Mouse (Mus musculus): Measurements from ENCODE around the gene Hoxa10.
A peak's percentile ranks its signal among the peaks of the same experiment; 100 is the strongest.

Gene Hoxa10

DNA sequence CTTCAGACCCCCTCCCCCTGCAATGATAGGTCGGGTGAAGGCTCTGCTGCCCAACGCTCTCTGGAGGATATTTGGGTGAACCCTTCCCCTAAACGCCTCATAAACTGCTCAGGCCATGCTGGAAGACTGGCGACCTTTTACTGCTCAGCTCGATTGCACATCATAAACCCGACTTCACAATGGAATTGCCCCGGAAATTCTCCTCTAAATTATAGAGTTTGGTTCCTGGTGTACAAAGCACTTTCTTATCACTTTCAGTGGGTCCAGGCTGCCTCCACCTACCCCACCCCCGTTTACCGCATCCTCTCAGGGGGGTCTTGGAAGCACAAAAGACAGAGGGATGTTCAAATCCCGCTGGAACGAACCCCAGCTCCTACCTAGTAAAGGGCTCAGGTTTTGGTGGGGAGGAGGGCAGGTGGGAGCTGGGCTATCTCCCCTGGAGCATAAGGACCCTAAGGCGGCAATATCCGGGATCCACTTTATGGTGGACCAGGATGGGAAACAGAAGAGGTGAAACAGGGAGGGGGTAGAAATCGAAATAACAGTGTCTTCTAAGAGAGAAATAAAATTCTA is 21.9 kb downstream of the Hoxa10 start:
- no peak for DNase-seq (ENCODE audit: low spot score in 2 of 2)

DNA sequence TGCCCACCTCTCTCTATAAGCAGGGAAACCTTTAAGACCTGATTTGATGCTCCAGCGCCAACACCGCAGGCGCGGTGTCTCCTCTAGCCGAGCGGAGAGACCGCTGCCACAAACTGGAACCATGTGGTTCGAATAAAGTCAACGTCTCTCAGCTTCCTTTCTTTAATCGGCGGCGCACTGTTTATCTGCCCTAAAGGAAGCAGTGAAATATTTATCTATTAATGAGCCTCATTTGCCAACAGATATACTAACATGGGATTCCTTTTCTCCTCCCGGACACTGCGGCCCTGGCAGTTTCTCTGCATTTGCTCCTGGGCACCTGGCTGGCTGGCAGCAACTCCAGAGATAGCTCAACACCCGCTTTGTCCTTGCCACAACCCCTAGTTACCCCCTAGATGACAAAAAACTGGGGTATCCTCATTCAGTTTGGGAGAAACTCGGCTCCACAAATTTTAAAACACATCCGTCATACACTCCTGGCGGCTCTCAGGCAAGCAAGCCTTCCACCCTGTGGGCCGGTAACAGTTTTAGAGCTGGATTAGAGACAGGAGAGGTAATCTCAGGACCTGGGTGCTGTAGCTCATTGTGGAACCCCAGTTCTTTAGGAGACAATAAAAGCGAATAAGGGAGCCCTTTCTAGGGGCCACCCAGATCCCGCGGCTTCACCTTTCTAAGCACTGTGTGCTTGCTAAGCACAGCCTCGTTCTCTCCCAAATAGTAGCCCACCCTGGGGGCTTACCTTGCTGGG is 22.6 kb downstream of the Hoxa10 start:
- DNase-seq (ENCODE audit: low spot score in 2 of 2) = no peak

DNA sequence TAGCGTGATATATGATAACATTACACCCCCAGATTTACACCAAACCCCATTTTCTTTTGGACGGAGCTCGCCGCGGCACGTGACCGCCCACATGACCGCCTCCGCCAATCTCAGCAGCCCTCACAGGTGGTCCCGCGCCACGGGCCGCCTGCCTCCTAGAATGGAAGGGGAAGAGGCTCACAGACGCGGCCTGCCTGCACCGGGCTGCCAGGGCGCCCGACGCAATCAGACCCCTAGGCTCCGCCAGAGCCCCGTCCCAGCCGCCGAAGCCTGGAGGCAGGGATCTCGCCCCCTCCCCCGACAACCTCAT is 23.2 kb downstream of the Hoxa10 start:
- DNase-seq (ENCODE audit: low spot score in 2 of 2) = peak in 1 of 2 experiments; percentile 36

DNA sequence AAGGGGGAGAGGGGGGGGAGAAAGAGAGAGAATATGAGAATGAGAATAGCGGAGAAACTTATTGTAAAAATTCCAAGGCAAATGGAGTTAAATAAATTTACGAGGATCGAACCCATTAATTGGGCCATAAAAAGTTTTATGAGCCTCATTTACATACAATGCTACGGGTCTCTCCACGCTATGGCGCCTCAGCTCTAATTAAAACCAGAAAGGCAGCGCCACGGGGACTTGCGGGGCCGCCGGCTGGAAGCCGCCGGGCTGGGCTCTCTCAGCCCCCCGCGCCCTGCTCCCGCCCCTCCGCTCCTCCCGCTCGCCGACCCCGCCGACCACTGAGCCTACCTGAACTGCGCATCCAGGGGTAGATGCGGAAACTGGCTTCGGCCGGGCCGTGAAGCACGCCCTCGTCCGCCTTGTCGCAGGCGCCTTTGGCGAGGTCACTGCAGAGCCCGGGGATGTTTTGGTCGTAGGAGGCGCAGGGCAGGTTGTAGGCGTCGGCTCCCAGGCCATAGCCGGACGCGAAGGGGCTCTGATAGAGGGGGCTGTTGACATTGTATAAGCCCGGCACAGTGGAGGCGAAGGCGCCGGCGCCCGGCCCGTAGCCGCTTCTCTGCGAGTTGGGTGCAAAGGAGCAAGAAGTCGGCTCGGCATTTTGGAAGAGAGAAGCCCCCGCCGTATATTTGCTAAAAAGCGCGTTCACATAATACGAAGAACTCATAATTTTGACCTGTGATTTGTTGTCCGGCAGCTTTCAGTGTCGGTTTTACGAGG is 23.8 kb downstream of the Hoxa10 start:
- DNase-seq (ENCODE audit: low spot score in 2 of 2) = no peak

DNA sequence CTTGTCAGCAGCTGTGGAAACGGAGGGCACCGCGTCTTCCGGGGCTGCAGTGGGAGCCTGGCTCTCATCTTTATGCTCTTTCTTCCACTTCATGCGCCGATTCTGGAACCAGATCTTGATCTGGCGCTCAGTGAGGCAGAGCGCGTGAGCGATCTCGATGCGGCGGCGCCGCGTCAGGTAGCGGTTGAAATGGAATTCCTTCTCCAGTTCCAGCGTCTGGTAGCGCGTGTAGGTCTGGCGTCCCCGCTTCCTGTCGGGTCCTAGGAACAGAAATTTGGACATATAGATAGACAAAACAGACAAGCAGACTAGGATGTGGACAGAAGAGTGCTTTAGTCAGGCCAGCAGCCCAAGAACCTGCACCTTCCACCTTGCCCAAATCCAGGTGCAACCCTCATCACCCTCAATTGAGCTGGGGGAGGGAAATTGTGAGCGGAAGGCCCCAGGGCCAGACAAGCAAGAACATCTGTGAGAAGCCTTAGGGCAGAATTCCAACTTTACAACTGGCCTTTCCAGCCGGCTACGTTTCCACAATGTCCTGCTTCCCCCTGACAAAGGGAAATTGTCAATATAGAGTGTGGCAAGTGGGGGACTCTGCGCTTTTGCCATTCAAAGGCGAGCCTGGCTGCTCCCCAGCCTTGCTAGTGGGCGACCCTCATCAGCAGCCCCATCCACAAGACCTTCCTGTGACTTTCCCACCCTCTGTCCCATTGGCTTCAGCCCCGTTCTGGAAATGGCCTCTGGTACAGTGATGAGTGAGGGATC is 24.7 kb downstream of the Hoxa10 start:
- DNase-seq (ENCODE audit: low spot score in 2 of 2) = no peak

DNA sequence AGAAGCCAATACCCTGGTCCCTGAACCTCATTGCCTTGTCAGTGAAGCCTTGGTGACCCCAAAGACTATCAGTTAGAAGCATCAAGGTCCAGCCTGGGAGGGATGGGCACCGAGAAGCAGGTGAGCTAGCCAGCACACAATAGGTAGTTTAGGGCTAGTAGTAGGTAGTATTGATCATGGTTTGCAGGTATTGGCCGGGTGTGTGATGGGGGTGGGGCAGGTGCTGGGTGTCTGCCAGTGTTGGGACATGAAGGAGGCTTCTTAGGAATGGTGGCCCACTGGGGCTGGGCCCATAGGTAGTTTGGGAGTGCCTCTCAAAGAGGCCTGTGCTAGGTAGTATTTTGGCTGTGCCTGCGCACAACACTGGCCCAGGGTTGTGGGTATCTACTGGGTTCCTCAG is 25.6 kb downstream of the Hoxa10 start:
- no peak for DNase-seq (ENCODE audit: low spot score in 2 of 2)

DNA sequence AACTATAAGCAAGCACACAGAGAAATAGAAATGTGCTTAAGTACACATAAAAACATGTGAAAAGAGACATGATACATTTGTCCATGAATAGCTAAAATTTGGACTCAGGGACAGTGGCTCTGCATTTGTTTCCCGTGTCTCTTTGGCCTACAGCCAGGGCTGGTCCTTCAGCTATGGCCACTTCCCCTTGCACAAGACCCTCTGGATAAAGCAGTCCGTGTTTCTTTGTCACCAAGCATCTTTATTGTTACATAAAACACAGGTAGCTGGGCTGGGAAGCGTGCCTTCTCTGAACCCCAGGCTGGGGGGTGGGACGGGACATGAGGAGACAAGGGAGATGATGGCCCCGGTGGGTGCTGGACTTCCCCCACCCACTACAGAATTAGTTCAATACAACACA is 26.4 kb downstream of the Hoxa10 start:
- DNase-seq (ENCODE audit: low spot score in 2 of 2) = no peak

DNA sequence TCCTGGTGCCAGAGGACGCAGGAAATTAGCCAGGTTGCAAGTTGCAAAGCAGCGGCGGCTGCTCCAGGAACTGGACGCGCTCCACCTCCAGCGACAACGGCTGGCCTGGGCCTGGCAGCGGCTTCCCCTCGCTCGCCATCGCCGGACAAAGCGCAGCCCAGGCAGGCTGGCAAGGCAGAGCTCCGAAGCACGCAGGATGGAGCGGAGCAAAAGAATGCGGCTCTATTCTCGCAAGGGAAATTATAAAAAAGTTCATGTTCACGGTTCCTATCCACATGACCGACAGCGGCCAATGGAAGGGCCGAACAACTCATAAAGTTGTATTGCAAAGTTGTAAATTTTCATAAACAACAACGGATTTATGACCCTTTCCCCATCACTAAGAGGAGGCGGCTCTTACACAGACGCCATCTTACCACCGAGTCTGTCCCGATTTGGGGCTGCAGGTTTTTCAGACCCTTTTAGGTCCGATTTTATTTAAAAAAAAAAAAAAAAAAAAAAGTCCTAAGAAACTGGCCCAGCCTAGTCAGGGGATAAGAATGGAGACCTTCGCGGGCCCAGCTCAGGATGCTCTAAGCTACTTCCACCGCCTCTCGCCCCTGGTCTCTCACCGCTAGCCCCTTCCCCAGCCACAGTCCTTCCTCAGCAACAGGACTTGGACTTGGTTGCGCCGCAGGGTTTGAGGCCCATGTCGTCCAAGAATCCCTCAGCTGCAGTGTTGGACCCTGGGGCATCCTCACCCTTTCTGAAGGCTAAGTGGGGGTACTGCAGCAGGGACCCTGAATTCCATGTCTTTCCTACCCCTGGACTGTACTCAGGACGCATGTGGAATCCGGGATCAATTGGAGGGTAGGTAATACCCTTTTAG is 27.3 kb downstream of the Hoxa10 start, which contains the start of the genes Hoxa3 and Gm28308:
TSS of gene Hoxa3 (minus strand) at position 218 of the 868 bp plus-strand sequence.
TSS of gene Gm28308 (minus strand) at position 221 of the 868 bp plus-strand sequence.
- no peak for DNase-seq (ENCODE audit: low spot score in 2 of 2)

DNA sequence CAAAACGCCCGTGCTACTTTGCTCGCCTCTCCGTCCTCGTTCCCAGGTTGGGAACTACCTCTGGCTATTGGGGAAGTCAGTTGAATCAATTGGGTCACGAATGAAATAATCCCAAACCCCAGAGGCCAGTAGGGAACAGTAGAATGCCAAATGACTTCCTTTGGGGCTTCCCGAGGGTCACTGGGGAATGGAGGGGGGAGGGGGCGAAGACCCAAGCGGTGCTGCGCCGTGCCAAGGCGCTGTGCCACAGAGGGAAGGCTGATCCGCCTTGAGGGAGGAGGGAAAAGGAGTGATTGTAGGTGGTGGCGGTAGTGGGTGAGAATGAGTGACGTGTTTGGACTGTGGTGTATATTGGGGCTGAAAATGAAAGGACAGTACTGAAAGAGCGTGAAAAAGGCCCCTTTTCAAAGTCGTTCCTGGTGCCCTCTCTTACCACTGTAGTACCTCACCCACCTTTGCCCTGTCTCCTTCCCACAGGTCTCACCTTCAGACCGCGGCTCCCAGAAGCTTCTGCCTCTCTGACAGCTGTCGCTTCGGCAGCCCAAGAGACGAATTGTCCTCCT is 28.0 kb downstream of the Hoxa10 start:
- no peak for DNase-seq (ENCODE audit: low spot score in 2 of 2)

DNA sequence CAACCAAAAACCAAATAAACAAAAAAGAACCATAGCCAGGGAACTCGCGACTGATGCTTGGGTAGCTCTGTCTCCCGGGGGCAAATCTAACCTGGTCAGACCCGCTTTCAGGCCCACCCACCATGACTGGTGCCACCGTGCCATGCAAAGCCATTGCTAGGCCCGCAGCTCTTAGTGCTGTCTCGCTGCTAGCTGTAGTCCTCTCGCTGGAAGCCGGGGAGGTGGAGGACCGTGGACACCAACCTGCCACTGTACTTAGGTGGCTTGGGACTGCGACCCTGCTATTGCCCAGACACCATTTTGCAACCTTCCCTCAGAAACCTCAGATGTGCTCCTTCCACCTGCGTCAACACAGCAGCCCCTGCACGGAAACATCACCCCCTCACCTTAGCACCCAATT is 28.7 kb downstream of the Hoxa10 start:
- no peak for DNase-seq (ENCODE audit: low spot score in 2 of 2)

DNA sequence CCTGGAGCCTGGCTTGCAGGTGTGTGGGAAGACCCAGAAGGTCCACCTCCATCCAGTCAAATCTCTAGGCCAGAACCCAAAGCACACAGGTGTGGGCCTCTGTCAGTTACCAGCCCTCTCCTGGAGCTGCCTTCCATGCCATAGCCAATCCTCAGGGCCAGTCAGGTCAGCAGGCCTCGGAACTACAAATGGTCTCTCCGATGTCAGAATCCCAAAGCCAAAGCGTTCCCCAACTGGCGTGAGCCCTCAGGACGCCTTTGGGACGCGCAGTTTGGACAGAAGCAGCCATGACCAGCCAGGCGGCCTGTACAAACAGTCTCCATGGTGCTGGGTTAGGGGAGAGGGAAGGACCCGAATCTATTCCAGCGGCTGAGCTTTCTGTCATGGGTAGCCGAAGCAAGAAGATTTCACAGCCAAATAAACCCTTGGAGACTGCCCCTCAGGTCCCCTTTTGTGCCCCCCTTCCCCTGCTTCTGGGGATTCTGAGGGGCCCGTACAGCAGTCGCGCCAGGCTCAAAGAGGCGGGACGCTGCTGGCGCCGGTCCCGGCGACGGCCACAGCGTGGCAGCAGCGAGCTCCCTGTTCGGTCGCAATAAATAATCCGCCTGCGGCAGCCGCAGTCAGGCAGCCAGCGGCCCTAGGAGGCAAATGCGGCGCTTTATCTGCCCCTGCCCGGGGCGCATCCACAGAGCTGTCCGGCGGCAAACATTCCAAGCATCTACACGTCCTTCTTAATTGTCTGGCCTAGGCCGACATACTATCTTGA is 29.3 kb downstream of the Hoxa10 start:
- DNase-seq (ENCODE audit: low spot score in 2 of 2) = peak; percentile 33 to 58

DNA sequence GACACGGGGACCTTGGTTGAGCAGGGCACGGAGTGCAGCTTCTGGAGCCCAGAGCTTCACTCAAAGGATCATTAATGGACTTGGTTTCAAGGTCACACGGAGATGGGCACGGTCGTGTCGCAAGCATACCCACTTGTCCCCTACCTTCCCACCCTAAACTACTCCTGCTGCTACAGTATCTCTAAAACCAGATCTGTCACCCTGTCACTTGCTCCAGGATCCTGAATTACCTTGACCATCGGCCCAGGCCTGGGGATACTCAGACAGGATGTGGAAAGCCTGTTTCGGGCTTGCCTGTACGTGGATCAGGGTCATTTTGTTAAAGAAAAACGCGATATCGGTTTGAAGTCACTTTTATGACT is 31.0 kb downstream of the Hoxa10 start:
- DNase-seq (ENCODE audit: low spot score in 2 of 2) = no peak

DNA sequence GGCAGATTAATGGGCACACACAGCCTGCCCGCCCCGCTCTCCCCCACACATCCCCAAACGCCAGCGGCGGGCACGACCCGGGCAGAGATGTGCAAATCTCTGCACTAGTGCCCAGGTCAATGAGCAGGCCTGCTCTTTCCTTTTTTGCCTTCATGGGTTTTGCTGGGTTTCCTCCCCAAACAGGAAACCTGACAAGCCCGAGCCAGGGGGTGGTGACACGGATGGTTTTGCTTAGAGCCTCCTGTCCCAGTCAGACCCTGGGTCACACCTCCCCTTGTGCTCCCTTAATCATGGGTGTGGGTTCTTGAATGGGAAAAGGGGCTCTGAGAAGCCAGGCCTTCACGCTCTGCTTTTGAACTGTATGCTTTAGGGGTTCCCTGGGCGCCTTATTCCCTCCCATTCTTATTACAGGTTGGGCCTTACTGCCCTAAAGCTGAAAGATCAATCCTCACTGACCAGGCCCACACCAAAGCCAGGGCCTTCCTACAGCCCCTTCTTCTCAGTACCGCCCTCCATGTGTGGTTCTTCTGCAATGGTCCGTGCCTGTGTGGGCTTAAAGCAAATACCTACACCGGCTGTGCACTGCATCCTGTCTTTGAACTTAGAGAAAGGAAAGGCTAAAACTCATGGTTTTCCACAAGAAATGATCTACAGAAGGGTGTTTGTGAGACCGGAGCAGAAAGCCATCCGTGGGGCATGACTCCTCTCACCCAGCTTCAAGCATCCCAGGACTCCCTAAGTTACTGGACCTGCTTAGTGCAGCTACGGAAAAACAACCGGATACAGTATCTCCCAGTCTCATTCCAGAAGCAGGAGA is 31.6 kb downstream of the Hoxa10 start:
- DNase-seq (ENCODE audit: low spot score in 2 of 2) = no peak

DNA sequence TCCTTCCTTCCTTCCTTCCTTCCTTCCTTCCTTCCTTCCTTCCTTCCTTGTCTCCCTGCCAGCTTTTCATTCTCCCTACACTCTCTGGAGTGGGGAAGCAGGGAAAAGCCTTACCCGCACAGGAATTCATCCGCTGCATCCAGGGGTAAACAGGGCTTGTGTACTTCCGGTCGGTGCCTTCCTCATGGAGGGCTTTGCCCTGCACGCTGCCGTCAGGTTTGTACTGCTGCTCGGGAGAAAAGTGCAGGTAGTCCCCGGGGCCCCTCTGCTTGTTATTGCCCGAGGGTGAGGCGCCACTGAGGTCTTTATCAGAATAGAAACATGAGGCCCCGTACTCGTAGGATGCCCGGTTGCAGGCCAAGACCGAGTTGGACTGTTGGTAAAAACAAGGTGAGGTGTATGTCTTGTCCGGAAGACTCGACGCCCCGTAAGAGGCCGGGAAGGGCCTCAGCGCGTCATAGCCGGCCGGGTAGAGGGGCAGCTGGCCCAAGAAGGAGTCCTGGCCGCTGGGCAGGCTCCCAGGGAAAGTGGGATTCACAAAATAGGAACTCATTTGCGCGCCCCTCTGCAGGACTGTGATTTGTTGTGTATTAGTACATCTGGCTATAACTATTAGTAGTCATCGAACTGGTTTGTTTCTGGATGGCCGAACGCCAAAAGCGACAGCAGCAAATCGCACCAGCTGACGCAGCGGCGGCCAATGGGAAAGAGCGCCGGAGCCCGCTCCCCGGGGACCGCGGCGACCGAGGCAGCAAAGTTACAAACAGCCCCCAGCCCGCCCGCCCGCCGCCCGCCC is 32.4 kb downstream of the Hoxa10 start, which contains the start of gene Hoxa6:
TSS of gene Hoxa6 (minus strand) at position 651 of the 796 bp plus-strand sequence.
- no peak for DNase-seq (ENCODE audit: low spot score in 2 of 2)

DNA sequence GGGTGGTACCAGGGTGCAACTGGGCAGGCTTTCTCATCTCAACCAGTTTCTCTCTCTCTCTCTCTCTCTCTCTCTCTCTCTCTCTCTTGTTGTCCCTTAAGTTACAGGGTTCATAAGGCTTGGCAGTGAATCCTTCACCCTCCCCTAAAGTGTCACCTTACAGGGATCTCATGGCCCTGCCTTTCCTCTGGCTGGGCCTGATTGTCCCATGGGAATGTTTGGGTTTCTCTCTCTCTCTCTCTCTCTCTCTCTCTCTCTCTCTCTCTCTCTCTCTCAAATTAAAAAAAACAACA is 33.0 kb downstream of the Hoxa10 start:
- DNase-seq (ENCODE audit: low spot score in 2 of 2) = no peak

DNA sequence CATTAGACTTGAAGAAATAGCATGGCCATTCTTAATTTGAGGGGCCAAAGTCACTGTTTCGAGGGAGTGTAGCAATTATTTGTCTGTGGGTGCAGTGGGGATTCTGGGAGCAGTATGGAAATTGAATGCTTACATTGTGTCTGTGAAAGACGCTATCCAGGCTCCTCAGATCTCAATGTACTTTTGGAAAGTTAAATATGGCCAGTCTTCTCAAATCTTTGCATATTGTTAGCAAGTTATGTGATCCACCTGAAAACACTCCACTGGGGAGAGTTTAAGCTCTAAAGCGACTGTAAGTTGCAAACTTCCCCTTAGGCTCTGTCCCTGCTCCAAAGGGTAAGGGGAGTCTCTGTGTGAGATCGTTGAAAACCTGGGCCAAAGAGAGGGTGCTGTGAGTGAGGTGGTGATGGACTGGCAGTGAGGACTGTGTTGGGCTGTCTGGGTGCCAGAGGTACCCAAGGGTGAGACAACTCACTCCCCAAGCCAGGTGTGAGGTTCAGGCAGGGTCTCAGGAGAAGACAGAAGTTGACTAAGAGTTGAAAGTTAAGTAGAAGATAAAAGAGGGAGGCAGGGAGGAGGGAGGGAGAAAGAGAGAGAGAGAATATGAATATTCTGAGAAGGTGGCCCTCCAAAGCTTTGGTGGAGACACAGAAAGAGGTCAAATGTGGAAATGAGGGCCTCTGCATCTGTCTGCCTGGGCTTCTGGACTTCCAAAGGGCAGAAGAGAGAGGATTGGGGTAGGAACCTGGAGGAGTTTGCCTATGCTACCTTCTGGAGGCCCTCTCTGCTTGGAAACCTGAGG is 33.6 kb downstream of the Hoxa10 start:
- no peak for DNase-seq (ENCODE audit: low spot score in 2 of 2)
